Mouse (Mus musculus) erythroblast, adult 5-6 weeks (primary cell): Measurements from ENCODE around the gene Pfdn2. TPM values are rescaled to one million over a fixed set of nuclear protein-coding genes. Genes with fewer than 3 reads are reported as not detected.

Source experiments
- ATAC-seq: replicated peaks from 2 replicates; pipeline ENCODE4 v1.8.0; 2016; ENCODE audit warnings: moderate number of reproducible peaks, mild to moderate bottlenecking, moderate TSS enrichment, inconsistent platforms; ENCODE audit not compliant: poor library complexity, low FRiP score, severe bottlenecking
- total RNA-seq, 2 experiments: library from RNA; stranded (forward) in 1 of 2; stranded (reverse) in 1 of 2; fragments of 150-400 nt in 1 of 2; fragments of 200-764, 138-1000 nt in 1 of 2; gene quantifications; 2 replicates each; pipeline versions ENCODE4 v1.2.3 to v1.2.4; 2015 to 2017; ENCODE audit warnings: low replicate concordance in 2 of 2

The Pfdn2 gene
- total RNA-seq, 2 experiments from 2014 or later, result 1.5 to 7.1 TPM

GRCm38 (mm10) chr1:171348665-171349064 is 3.2 kb downstream of the Pfdn2 start:
- no peak for ATAC-seq

DNA sequence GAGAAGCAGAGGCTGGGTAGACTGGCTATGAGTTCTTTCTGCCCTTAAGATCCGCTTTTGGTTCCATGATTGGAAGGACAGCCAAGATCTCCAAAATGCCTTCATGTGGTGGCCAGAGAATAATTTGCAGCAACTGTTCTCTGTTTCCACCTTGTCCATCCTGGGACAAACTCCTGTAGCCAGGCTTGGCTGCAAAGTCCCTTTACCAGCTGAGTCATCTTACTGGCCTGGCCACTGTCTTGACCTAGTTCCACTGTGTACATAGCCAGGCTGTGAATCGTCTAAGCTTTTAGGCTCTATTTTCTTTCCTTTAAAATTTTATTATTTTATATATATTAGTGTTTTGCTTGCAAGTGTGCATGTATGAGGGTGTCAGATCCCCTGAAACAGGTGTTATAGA is 3.7 kb downstream of the Pfdn2 start:
- ATAC-seq, result no peak

DNA sequence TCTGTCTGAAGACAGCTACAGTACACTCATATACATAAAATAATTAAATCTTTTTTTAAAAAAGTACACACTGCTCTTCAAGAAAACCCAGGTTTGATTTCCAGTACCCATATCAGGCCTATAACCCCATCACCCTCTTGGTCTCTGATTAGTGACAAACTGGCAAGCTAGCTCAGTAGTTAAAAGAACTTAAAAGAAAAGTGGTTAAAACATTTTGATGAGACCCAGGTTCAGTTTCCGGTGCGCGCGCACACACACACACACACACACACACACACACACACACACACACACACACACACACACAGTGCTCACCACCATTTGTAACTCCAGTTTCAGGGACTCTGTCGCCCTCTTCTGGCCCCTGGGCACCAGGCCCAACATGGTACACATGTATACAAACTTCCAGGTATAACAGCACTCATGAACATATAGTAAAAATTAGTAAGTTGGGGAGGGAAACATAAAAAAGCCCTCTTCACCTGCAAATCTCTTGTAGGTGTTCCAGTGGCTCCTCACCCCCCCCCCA is 10.4 kb downstream of the Pfdn2 start:
- no peak for ATAC-seq

- no peak for ATAC-seq
Observed at GRCm38 (mm10) chr1:171356814-171357213, 11.3 kb downstream of the Pfdn2 start.

GRCm38 (mm10) chr1:171358421-171358820 is 13.0 kb downstream of the Pfdn2 start:
- ATAC-seq, result 0 out of 2 replicates have a peak, but pooled peaks have one; percentile 24

DNA sequence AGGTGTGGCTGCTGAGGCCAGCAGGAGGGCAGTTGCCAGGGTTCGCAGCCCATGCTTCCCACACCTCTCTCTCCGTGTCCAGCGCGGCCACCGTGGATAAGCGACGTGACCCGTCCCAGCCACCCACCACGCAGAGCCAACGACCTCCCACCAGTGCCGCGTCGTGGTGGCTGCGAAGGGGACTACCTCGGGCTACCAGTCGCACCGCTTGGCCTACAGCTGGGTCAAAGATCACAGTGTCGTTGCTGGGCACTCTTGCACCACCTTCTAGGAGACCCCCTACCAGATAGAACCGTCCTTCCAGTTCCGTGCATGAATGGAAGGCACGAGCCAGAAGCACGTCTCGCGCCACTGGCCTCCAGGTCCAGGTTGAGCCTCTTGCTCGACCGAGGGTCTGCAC is 14.8 kb downstream of the Pfdn2 start:
- ATAC-seq, result peak; percentile 20

DNA sequence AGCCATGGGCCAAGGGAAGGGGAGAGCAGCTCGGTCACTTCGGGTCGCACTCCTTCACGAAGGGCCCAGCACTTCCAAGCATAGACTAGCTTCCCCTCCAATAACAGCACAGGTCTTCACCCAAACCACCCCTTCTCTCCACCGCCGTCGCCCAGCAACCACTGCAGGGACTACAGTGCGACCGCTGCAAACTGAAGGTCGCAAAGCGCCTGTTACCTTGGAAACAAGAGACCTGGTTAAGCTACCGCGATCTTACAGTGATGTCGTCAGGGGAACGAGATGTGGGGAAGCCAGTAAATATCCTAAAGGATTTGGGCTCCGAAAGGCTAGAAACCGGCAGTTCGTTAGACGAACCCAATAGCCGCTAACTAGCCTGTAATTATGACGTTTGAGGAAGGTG is 15.2 kb downstream of the Pfdn2 start, which contains the start of gene Klhdc9:
TSS of gene Klhdc9 (minus strand) at position 143 of the 400 bp plus-strand sequence.
- peak; percentile 85 for ATAC-seq

DNA sequence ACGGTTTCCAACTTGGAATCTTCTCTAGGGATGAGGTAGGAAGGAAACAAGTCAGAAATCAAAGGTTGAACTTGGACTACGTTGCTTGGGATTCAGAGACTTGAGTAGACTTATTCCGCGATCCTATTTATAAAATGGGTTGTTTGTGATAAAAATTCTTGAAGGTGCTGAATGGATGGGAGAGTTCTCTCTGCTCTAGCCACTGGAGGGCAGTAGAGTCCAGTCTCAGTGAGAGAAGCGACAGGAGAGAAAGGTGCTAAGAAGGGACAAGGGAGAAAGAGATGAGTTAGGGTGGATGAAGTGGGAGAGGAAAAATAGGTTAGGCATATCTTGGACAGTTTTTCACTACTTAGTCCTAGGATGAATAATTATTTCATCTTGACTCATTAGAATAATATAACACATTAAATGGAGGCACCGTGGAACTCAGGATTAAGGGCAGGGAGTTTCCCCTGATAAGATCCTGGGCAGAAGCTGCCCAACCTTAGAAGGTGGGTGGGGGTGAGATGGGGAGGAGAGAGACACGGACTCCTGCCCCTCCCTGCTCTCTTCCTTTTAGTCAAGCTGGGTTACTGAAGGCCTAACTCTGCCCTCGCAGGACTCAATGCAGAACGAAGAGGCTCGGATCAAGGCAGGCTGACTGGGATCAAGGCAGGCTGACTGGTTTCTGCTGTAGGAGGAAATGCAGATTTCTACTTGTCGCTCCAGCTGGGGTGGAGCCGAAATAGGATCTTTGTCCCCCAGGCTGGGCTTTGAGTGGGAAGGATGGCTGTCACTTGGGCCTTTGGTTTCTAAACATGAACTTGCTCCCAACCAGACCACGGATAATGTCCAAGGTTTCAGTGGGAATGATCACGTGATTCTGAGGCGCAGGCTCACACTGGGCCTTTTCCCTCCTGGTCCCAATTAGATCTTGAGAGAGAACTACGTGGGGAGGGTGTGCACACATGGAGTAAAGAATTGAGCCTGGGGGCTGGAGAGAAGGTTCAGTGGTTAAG is 15.9 kb downstream of the Pfdn2 start:
- peak; percentile 85 for ATAC-seq

GRCm38 (mm10) chr1:171365934-171366333 is 20.5 kb downstream of the Pfdn2 start:
- no peak for ATAC-seq

DNA sequence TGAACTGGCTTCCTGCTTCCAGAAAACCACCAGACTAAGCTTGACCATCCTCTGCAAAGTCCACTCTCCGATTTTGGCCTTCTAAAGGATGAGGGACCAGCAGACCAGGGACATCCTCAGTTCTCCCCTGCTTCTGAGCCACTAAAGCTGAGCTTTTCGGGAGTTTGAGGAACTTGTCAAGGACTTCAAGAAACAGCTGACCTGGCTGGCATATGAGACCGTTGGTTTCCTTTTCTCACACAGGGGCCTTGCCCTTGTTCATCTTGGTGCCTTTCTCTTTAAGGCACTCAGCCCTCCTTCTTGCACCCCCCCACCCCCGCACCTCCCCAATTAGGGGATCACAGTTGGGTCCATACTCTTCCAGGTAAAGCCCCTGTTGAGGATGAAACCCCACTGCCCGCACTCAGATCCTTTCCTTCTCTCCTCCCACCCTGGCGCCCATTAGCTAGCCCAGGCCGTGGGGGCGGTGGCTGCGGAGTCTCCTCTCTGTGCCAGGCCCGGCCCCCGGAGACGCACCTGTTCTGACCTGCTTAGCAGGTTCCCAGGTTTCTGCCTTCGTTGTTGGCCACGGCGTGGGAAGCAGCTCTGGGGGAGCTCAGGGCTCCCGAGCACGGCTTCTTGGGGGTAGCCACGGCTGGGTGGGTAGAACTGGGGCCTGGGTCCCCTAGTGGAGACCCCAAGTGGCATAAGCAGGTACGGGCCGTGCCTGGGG is 24.5 kb downstream of the Pfdn2 start, which contains the start of gene Nectin4:
TSS of gene Nectin4 (plus strand) at position 255 of the 712 bp plus-strand sequence.
- ATAC-seq, result no peak

GRCm38 (mm10) chr1:171372880-171373279 is 27.4 kb downstream of the Pfdn2 start:
- ATAC-seq, result no peak

- no peak for ATAC-seq
Observed at GRCm38 (mm10) chr1:171373946-171374345, 28.5 kb downstream of the Pfdn2 start.

DNA sequence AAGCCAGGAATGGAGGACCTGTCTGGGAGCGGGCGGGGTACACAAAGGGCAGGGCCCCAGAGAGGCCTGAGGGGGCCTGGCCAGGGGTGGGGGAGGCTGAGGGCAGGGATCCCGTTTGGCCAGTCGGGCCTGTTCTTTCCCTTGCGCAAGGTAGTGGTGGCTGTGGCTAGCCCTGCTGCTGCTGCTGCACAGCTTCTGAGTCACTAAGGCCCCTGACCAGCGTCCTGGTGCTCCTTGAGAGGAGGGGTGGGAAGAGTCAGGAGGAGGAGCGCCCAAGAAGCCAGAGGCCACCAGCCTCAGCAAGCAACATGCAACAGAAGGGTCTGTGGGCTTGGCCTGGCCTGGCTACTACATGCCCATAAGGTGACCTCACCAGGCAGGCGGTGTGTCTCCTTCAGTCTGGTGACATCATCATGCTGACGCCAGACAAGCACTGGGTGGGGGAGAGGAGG is 30.2 kb downstream of the Pfdn2 start:
- ATAC-seq, result no peak

DNA sequence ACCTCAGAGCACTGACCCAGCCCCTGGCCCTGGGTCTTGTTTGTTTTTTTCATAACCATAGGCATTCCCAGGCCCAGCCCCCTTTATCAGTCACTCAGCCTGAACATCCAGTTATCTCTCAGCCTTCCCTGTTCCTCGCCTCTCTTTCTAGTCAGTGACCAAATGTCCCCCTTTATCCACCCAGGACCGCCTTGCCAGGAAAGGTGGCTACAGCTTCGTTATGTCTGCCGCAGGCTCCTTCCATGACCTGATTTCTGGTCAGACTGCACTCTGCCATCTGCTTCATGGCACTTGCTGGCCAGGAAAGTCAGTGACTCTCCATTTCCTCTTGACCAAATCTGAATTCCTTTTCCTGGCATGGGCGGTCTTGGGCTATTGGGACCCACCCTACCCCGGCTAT is 32.8 kb downstream of the Pfdn2 start:
- no peak for ATAC-seq

DNA sequence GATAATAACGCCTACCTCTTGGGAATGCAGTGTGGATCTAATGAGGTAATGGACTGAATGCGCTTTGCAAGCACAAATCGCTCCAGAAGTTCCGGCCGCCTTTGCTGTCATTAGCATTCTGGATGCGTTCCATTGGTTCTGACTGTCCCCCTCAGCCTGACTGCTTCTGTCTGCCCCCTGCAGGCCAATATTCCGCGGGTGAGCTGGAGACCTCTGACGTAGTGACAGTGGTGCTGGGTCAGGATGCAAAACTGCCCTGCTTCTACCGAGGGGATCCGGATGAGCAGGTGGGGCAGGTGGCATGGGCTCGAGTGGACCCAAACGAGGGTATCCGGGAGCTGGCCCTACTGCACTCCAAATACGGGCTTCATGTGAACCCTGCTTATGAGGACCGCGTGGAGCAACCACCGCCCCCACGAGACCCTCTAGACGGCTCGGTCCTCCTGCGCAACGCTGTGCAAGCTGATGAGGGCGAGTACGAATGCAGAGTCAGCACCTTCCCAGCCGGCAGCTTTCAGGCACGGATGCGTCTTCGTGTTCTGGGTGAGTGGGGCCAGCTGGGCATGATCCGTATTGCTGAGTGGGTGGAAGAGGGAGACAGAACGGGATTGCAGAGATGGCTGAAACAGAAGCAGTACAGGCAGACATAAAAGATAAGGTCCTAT is 34.6 kb downstream of the Pfdn2 start:
- ATAC-seq, result peak; percentile 59

DNA sequence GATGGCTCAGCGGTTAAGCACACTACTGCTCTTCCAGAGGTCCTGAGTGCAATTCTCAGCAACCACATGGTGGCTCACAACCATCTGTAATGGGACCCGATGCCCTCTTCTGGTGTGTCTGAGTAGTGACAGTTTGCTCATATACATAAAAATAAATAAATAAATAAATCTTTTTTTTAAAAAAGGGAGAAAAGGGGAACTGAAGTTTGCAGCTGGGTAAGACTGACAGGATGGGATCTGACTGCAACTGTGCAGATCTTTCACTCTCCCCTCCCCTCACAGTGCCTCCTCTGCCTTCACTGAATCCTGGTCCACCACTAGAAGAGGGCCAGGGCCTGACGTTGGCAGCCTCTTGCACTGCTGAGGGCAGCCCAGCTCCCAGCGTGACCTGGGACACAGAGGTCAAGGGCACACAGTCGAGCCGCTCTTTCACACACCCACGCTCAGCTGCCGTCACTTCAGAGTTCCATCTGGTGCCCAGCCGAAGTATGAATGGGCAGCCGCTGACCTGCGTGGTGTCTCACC is 36.7 kb downstream of the Pfdn2 start:
- ATAC-seq, result no peak

GRCm38 (mm10) chr1:171384361-171384760 is 38.9 kb downstream of the Pfdn2 start:
- no peak for ATAC-seq

DNA sequence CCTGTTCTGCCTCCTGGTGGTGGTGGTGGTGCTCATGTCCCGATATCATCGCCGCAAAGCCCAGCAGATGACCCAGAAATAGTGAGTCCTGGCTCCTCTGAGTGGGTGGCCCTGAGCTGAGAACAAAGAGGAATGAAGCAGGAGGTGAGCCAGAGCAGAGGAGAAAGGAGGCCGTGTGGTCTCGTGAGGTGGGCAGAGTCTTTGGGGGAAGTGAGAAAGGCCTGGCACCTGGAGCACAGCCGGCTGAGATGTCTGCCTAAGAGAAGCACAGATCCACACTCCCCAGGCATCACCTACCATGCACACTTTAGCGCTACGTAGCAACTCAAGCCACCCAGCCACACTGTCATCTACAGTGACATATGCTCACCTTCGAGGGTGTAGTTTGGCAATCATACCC is 39.7 kb downstream of the Pfdn2 start:
- no peak for ATAC-seq

DNA sequence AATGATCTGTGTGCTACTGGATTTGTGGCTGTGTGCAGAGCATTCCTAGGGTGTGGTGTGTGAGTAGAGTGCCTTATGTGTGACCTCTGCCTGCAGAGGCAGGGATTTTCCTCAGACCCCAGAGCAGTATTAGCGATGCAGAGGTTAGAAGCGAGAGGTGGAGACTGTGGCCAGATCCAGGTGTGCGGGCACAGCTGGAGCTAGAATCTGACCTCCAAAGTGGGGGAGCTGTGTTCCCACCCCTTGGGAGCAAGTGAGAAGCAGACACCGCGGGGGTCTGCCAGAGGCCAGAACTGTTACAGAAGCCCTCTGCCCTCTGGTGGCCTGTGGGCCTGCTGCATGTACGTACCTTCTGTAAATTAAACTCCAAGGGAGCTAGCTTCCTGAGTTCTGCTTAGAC is 41.6 kb downstream of the Pfdn2 start:
- no peak for ATAC-seq
